Mouse (Mus musculus): ENCODE measurements around the gene Gucy2d. TPM values are rescaled to one million over a fixed set of nuclear protein-coding genes. Genes with fewer than 3 reads are reported as not detected.

Gene Gucy2d
- polyA plus RNA-seq, 1 experiment: not detected

DNA sequence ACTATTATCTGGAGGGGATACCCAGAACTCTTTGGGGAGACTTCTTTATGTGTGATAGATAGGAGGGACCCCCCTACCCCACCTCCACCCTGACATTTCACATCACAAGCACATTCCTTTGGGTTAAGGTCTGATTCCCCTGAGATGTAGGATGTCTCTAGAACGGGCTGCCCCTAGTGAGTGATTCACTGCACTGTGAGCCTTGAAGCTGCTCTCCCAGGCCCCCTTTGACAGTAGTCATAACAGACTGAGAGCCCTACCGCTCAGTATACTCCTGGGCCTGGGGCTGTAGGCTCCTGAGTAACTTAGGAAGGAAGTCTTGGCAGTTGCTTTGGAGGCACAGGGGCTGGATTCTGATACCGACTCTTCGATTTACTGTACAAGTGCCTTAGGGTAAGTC is 50.1 kb downstream of the Gucy2d start:
- DNase-seq (ENCODE audit: low read depth): no peak

DNA sequence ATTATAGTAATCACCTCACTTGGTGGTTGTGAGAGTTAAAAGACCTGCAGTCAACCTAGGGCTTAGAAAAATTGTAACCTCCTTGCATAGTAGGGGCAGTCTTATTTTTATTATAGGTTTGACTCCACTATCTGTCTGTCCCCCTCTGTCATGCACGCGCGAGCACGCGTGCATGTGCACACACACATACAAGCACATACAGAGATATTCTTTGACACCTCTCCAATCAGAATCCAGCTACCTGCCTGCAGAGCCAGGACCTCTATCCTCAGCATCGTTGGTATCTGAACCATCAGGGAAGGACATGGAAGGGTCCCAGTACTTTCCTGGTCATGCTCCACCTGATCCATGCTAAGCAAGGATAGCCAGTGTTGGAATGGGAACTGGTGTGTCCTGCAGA is 50.7 kb downstream of the Gucy2d start:
- DNase-seq (ENCODE audit: low read depth): no peak

DNA sequence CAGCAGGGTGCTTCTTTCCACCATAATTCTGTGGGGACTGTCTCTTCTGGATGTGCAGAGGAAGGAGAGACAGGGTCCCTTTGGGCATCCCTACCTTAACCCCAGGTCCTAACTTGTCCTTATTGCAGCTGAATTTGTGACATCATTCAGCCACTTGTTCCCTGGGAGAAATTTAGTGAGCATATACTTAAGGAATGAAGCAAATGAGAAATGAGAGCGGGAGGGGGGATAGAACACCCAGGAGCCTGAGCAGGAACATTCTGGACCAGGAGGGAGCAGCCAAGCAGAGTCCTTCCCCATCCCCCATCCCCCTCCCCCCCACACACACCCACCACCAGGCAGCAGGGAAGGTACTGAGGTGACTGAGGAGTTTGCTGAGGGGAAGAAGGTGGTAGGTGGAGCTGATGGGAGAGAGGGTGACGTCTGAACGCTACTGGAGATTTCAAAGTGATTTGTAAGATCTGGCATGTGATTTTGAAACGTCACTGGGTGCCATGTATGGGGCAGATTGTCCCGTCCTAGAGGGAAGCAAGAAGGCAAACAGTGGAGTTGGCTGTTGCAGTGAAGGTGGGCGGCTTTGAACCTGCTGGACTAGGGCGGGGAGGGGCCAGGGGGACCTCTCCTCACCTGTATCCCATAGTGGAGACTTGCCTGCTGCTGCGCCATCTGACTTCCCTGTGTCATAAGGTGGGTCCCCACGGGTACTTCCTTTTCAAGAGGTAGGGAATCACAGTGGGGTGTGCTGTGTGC is 51.4 kb downstream of the Gucy2d start:
- DNase-seq (ENCODE audit: low read depth): no peak

DNA sequence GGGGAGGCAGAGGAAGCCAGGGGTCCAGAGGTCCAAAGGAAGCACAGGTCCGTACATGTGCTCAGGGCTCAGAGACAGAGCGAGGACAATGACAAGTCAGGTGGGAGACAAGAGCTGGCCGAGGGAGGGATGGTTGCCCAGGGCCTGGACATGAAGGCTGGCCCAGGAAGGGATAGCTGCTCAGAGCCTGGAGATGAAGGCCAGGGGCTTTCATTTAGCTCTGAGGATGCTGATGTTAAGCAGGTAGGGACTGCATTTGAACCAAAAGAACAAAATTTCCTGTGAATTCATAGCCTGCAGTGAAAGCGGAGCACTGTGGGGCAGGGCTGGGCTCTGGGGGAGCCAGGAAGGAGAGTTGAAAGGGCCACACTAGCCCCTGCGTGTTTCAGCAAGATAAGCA is 52.1 kb downstream of the Gucy2d start:
- no peak for DNase-seq (ENCODE audit: low read depth)

DNA sequence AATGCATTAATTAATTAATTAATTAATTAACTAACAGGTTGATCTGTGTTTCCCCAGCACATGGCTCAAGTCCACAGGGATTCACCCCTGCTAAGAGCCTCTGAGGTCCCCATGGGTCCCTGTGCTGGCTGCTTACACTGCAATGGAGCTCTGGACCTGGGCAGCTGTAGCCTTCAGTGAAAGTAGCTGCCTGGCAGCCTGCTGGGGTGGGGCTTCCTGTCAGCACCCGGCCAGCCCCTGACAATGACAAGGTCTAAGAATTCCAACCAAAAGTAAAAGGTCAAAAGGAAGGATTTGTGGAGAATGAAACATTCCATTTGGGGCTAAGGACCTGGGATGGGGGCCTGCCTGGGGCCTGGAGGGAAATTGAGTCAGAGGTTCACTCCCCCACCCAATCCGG is 53.1 kb downstream of the Gucy2d start:
- DNase-seq (ENCODE audit: low read depth): no peak

DNA sequence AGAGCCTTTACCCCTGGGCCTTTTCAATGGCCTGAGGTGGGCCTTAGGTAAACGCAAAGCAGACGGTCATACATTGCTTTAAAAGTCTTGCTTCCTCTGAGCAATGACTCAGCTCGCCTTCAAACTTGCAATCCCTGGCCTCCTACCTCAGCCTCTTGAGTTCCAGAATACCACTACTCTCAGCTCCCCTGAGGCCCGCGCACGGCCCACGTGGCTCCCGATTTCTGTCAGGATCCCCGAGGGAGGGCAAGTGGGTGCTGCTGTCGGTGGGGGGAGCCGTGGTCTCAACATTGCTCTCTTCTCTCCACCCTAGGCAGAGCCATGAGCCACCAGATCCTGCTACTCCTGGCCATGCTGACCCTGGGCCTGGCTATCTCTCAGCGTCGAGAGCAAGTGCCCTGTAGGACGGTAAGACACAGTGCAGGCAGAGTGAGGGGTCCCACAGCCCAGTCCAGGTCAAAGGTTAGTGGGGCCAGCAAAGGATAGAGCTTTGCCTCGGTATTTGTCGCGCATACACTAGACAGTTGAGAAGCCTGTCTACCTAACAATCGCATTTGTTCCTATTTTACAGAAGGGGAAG is 53.8 kb downstream of the Gucy2d start:
- no peak for DNase-seq (ENCODE audit: low read depth)

- no peak for DNase-seq (ENCODE audit: low read depth)
These were observed 55.4 kb downstream of the Gucy2d start for GRCm38 (mm10) chr7:98495591-98495990.

GRCm38 (mm10) chr7:98497451-98497850 is 57.2 kb downstream of the Gucy2d start:
- DNase-seq (ENCODE audit: low read depth): no peak

GRCm38 (mm10) chr7:98498101-98498500 is 57.9 kb downstream of the Gucy2d start:
- DNase-seq (ENCODE audit: low read depth): no peak

DNA sequence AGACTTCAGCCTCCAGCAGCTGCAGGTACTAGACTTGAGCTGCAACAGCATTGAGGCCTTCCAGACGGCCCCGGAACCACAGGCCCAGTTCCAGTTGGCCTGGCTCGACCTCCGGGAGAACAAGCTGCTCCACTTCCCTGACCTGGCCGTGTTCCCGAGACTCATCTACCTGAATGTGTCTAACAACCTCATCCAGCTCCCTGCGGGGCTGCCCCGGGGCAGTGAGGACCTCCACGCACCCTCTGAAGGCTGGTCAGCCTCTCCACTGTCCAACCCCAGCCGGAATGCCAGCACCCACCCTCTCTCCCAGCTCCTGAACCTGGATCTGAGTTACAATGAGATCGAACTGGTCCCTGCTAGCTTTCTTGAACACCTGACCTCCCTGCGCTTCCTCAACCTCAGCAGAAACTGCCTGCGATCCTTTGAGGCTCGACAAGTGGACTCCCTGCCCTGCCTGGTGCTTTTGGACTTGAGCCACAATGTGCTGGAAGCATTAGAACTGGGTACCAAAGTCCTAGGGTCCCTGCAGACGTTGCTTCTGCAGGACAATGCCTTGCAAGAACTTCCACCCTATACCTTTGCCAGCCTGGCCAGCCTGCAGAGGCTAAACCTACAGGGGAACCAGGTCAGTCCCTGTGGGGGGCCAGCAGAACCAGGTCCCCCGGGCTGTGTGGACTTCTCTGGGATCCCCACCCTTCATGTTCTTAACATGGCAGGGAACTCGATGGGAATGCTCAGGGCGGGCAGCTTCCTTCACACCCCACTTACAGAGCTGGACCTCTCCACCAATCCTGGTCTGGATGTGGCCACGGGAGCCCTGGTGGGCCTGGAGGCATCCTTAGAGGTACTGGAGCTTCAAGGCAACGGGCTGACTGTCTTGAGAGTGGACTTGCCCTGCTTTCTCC is 58.7 kb downstream of the Gucy2d start:
- no peak for DNase-seq (ENCODE audit: low read depth)

GRCm38 (mm10) chr7:98499561-98500292 is 59.5 kb downstream of the Gucy2d start:
- DNase-seq (ENCODE audit: low read depth): no peak

GRCm38 (mm10) chr7:98500470-98500869 is 60.3 kb downstream of the Gucy2d start:
- DNase-seq (ENCODE audit: low read depth): no peak

- DNase-seq (ENCODE audit: low read depth): no peak
These were observed 60.9 kb downstream of the Gucy2d start for GRCm38 (mm10) chr7:98501078-98501477.

- no peak for DNase-seq (ENCODE audit: low read depth)
These were observed 62.7 kb downstream of the Gucy2d start for GRCm38 (mm10) chr7:98502921-98503320.

GRCm38 (mm10) chr7:98503951-98504647 is 63.9 kb downstream of the Gucy2d start:
- no peak for DNase-seq (ENCODE audit: low read depth)

DNA sequence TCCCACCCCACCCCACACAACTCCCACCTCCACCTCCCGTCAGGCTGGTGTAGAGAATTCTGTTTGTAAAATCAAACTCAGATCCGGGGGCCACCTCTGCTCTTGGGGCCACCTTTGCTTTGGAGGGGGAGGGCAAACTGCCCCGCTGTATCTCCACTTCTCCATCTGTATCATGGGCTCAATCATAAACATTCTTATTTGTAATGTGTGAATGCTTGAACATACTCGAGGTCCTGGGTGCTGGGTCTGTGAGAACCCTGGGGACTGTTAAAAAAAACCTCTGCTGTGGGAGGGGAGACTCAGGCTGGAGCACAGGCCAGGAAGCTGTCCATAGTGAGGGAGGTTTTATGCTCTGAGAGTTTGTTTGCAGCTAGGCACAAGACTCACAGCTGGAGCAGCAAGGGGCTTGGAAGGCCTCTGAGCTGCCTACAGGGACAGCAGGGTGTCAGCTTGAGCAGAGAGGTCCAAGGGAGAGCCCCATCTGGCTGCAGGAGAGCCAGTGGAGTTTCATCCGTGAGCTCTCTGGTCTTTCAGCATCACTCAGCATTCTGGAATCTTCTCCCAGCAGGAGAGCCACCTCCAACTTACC is 64.6 kb downstream of the Gucy2d start:
- no peak for DNase-seq (ENCODE audit: low read depth)

GRCm38 (mm10) chr7:98505664-98506063 is 65.4 kb downstream of the Gucy2d start:
- DNase-seq (ENCODE audit: low read depth): no peak

- DNase-seq (ENCODE audit: low read depth): peak; percentile 83
These were observed 71.0 kb downstream of the Gucy2d start for GRCm38 (mm10) chr7:98510961-98511958.

DNA sequence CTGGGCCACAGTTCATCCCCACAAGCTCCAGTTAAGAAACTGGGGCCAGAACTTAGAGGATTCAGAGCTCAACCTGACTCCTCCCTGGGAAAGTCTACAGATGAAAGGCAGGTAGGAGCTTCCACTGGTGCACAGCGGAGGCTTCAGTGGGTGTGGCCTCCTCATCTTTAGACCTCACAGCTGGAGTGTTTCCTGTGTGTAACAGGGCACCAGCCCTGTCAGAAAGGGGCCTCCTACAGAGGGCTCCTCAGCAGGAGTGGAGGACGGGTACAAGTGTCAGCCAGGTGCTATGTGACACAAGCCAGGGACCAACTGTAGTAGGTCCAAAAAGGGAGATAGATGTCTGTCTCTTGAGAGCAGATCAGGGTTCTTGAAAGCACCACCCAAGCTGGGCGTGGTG is 73.0 kb downstream of the Gucy2d start:
- DNase-seq (ENCODE audit: low read depth): no peak

DNA sequence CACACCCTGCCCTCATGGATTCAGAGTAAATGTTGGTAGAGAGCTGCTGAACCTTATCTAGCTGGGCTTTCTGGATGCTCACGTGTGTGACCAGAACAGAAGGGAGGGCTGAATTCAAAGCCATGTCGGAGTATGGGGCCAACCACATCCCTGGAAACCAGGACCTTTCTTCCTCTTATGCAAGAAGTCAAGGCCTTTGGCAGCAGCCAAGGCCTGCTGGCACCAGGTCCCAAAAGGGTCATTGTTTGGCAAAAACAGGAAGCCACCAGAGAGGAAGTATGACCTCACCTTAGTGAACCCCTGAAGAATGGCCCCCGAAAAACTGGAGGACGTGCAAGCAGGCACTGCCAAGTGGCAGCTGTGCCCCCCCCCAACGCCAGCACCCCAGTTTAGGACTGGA is 82.4 kb downstream of the Gucy2d start:
- no peak for DNase-seq (ENCODE audit: low read depth)
